Mouse (Mus musculus): ENCODE results near the gene Tas2r130. TPM values are rescaled to one million over a fixed set of nuclear protein-coding genes. Genes with fewer than 3 reads are reported as not detected.
"Not testable (repeated sequence)": the region's sequence is repeated elsewhere in the genome, so short reads cannot be mapped to it uniquely, and the experiment has no call there.

Tas2r130 gene
- not detected for total RNA-seq (2022)

DNA sequence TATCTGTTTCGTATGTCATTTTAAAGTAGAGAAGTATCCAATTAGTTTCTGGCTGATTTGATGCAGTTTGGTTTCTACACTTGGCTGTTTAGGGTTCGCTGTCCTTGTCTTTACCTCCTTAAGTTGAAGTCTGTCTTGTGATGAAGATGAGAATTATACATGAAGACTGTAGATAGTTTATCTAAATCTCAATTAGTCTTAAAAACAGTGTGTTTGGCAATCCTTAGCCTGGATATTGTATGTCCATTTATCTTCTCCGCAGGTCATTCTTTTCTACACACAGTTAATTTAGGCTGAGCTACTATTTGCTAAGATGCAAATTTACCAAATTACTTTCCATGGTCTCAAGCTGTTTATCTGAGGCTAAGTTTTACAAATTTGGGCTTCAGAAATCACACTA lies at the start of gene Tas2r130:
Gene Tas2r130, minus strand, starts transcription at position 101 of the 400 bp plus-strand sequence.
- DNase-seq, result no peak

DNA sequence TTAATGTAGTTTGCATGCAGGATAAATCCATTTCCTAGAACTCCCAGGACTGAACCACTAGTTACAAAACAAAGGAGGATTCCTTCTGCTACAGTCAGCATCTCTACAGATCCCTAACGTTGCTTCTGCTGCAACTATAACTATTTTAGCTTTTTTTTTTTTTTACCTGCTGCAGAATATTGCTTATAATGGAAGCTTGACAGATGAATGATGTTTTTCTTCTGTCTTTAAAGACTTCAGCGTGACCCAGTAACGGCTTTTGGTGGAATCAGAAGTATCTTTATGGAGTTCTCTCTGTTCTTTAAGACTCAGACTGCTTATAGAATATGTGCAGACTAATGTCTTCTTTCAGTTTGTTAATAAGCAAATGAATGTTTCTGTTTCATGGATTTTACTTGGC lies 48.1 kb upstream of the Tas2r130 start, which contains the start of gene Tas2r106:
Gene Tas2r106, minus strand, starts transcription at position 101 of the 400 bp plus-strand sequence.
- DNase-seq, result no peak

GRCm38 (mm10) chr6:131660049-131660448 lies 29.3 kb upstream of the Tas2r130 start, which contains the start of gene Tas2r107:
Tas2r107 (minus strand) TSS chr6:131660149.
- DNase-seq, result no peak

DNA sequence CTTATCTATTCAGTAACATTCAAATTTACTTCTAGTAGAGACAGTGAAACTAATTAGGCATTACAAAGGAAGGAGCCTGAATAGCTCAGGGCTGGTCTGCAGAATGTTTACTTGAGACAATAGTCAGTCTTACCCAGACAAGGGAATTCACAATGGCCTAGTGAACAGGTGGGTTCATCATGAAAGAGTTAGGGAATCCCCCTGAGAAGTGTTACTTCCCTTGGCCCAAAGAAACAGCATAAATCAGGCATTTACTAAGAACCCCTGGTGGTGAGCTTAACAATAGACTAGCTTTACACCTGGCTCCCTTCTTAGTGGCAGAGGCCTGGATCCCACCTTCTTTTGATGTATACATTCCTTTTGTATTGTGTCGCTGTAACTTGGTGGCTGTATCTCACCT lies 20.8 kb downstream of the Tas2r130 start:
- DNase-seq, result not testable (repeated sequence)

- no peak for DNase-seq
Measured at GRCm38 (mm10) chr6:131604821-131605220, 25.9 kb downstream of the Tas2r130 start.

Other genes starting within 250 kb of the Tas2r130 start
- gene Ybx3, start 242.4 kb downstream of the Tas2r130 start, total RNA-seq (2022), result 100 to 1,000 TPM in 3 of 4 experiments, 10 to 100 TPM in 1; 88.8 to 159 (median 120) TPM
- gene 5430401F13Rik, start 144.5 kb downstream of the Tas2r130 start, total RNA-seq (2022), result not detected
- gene Gm6619, start 144.5 kb downstream of the Tas2r130 start, total RNA-seq (2022), result not detected
- gene Tas2r107, start 29.2 kb upstream of the Tas2r130 start, total RNA-seq (2022), result not detected
- gene Tas2r106, start 48.0 kb upstream of the Tas2r130 start, total RNA-seq (2022), result not detected
- gene Tas2r104, start 54.8 kb upstream of the Tas2r130 start, total RNA-seq (2022), result not detected
- not detected for gene Tas2r105, start 56.6 kb upstream of the Tas2r130 start, total RNA-seq (2022)
- not detected for gene Tas2r114, start 59.2 kb upstream of the Tas2r130 start, total RNA-seq (2022)

All from adrenal gland, adult 8-10 months (tissue).